Mouse (Mus musculus): ENCODE measurements around the gene Nxpe2. TPM values are rescaled to one million over a fixed set of nuclear protein-coding genes. Genes with fewer than 3 reads are reported as not detected.

The Nxpe2 gene
- 44.5 TPM for polyA plus RNA-seq (2014; fragmentation: Illumina TruSeq; extraction: RNeasy Lipid Tissue Mini Kit (QIAGEN cat#74804); ENCODE audit: low read depth, low replicate concordance)

DNA sequence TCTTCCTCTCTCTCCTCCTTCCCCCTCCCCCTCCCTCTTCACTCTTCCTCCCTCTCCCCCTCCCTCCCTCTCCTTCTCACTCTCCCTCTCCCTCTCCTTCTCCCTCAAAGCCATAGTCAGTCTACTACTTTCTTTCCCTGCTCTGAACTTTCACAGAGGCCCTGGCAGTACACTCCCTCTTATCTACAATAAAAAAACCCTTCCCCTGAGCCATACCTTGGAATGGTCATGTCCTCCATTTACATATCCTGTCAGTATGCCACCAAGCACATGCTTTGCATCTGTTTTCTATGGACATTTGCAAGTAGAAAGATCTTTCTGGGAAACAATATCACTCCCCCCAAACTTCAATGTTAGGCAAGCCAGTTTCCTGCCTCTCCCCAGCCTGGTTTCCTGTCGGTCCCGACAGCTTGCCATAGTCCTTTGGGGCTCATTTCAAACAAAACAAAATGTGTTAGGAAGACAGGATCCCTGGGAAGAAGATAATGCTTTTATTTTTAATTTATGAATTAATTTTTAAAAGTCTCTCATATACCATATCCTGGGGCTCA is at the start of gene Nxpe2:
Gene Nxpe2, minus strand, starts transcription at position 307 of the 551 bp plus-strand sequence.

Other genes with a start within 250 kb of the Nxpe2 start
- gene Nxpe4, start 191.4 kb downstream of the Nxpe2 start, polyA plus RNA-seq (2014; fragmentation: Illumina TruSeq; extraction: RNeasy Lipid Tissue Mini Kit (QIAGEN cat#74804); ENCODE audit: low read depth, low replicate concordance) = 0.72 TPM
- 110 TPM for gene Rexo2, start 127.2 kb upstream of the Nxpe2 start, polyA plus RNA-seq (2014; fragmentation: Illumina TruSeq; extraction: RNeasy Lipid Tissue Mini Kit (QIAGEN cat#74804); ENCODE audit: low read depth, low replicate concordance)
- gene Rbm7, start 141.8 kb upstream of the Nxpe2 start, polyA plus RNA-seq (2014; fragmentation: Illumina TruSeq; extraction: RNeasy Lipid Tissue Mini Kit (QIAGEN cat#74804); ENCODE audit: low read depth, low replicate concordance) = 83.4 TPM
- gene Gm5617, start 142.0 kb upstream of the Nxpe2 start, polyA plus RNA-seq (2014; fragmentation: Illumina TruSeq; extraction: RNeasy Lipid Tissue Mini Kit (QIAGEN cat#74804); ENCODE audit: low read depth, low replicate concordance) = not detected